Mouse (Mus musculus) neural tube, embryonic 12.5 days (tissue): ENCODE data around the gene Gnmt. TPM values are rescaled to one million over a fixed set of nuclear protein-coding genes. Genes with fewer than 3 reads are reported as not detected.

ENCODE experiments used
- ATAC-seq: fragments of 200-750 bp; cut with Nextera tagmentation; 2 replicates; pipeline ENCODE4 v1.8.0; 2017; ENCODE audit warnings: low read depth, mild to moderate bottlenecking, moderate TSS enrichment, moderate library complexity; ENCODE audit not compliant: low FRiP score
- H3K27ac ChIP-seq: fragments of 300-500 bp; sonication (generic); 2 replicates; pipeline ENCODE4 v1.5.1; 2016
- H3K27me3 ChIP-seq: fragments of 300-500 bp; sonication (generic); replicated peaks from 2 replicates; pipeline ENCODE4 v1.6.1; 2016; ENCODE audit warnings: mild to moderate bottlenecking
- H3K36me3 ChIP-seq: fragments of 300-500 bp; sonication (generic); 2 replicates; pipeline ENCODE4 v1.6.1; 2016; ENCODE audit warnings: mild to moderate bottlenecking
- H3K4me1 ChIP-seq: fragments of 300-500 bp; sonication (generic); 2 replicates; pipeline ENCODE4 v1.6.1; 2016
- H3K4me2 ChIP-seq: fragments of 300-500 bp; sonication (generic); replicated peaks from 2 replicates; pipeline ENCODE4 v1.6.1; 2016; ENCODE audit warnings: mild to moderate bottlenecking
- H3K4me3 ChIP-seq: fragments of 300-500 bp; sonication (generic); 2 replicates; pipeline ENCODE4 v1.5.1; 2016
- H3K9ac ChIP-seq: fragments of 300-500 bp; sonication (generic); 2 replicates; pipeline ENCODE4 v1.6.1; 2016; ENCODE audit warnings: mild to moderate bottlenecking
- H3K9me3 ChIP-seq: fragments of 300-500 bp; sonication (generic); 2 replicates; pipeline ENCODE4 v1.6.1; 2016; ENCODE audit warnings: mild to moderate bottlenecking
- WGBS: fragments of 180-500 bp; shearing (Covaris S2); methylation state at CpG from one replicate; pipeline ENCODE4 v1.1.7; 2016; 5-methylcytosine and 5-hydroxymethylcytosine counted together
- polyA plus RNA-seq: library from polyadenylated mRNA; unstranded; fragments of >200 nt; fragmentation: Nextera tagmentation; extraction: Ambion mirVana; gene quantifications from 2 replicates; pipeline ENCODE4 v1.2.1, GENCODE M21; 2016

The Gnmt gene
- polyA plus RNA-seq, 1 experiment from 2014 or later: 0.49 TPM

GRCm38 (mm10) chr17:46735287-46735686 is 6.3 kb upstream of the Gnmt start:
- ATAC-seq: no peak
- WGBS: 91% methylated on average over 7 of the region's 7 CpGs

GRCm38 (mm10) chr17:46734055-46734454 is 5.1 kb upstream of the Gnmt start:
- no peak overlapping the region for H3K9ac ChIP-seq
- H3K4me1 ChIP-seq: 0 out of 2 replicates have a peak, but pooled peaks cover under 1% of the 10 kb centered on the region
- no peak overlapping the region for H3K4me3 ChIP-seq
- no peak overlapping the region for H3K4me2 ChIP-seq
- WGBS: 96% methylated on average over 3 of the region's 3 CpGs
- peaks cover 3% of the 10 kb centered on the region for H3K27me3 ChIP-seq
- H3K9me3 ChIP-seq: no peaks in the 10 kb centered on the region
- no peak overlapping the region for H3K27ac ChIP-seq
- ATAC-seq: no peak
- H3K36me3 ChIP-seq: peaks cover 28% of the 10 kb centered on the region

More at GRCm38 (mm10) chr17:46735287-46735686, 6.3 kb upstream of the Gnmt start:
- H3K9ac ChIP-seq: no peak overlapping the region
- no peak overlapping the region for H3K4me2 ChIP-seq
- H3K4me3 ChIP-seq: no peak overlapping the region
- no peaks in the 10 kb centered on the region for H3K9me3 ChIP-seq
- H3K27ac ChIP-seq: no peak overlapping the region
- H3K27me3 ChIP-seq: no peaks in the 10 kb centered on the region
- H3K36me3 ChIP-seq: peaks cover 28% of the 10 kb centered on the region
- no peaks in the 10 kb centered on the region for H3K4me1 ChIP-seq

GRCm38 (mm10) chr17:46728496-46728895 is 472 bp downstream of the Gnmt start:
- Histone ChIP-seq H3K27me3 (peaks cover 9% of the 10 kb centered on the region), H3K4me1 (peaks cover 4% of the 10 kb centered on the region; the same call in 1 of the 2 replicates), H3K4me3 (no peak overlapping the region), H3K36me3 (peaks cover 11% of the 10 kb centered on the region), H3K9me3 (no peaks in the 10 kb centered on the region), H3K9ac (no peak overlapping the region), H3K27ac (no peak overlapping the region), H3K4me2 (peak overlapping the region; percentile 20; the same call in 1 of the 2 replicates)
- 51% methylated on average over 11 of the region's 11 CpGs for whole genome bisulfite sequencing
- ATAC-seq: no peak

DNA sequence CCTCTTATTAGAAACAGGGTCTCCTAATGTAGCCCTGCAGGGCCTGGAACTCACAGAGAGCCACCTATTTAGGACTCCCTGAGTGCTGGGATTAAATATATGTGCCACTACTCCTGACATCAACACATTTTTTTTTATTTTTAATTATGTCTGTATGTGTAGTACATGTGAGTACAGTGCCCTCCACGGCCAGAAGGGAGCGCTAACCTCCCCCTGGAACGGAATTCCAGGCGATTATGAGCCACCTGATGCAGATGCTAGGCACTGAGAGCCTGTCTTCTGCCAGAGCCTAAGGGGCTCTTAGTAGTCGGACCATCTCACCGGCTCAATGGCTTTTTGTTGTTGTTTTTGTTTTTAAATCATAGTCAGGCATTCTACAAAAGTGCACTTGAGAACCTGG is 947 bp downstream of the Gnmt start:
- WGBS: 44% methylated on average over 6 of the region's 6 CpGs
- Histone ChIP-seq H3K27ac (no peak overlapping the region), H3K4me3 (no peak overlapping the region), H3K4me2 (no peak overlapping the region), H3K4me1 (peaks cover 4% of the 10 kb centered on the region; the same call in 1 of the 2 replicates), H3K27me3 (peaks cover 9% of the 10 kb centered on the region), H3K9me3 (no peaks in the 10 kb centered on the region), H3K36me3 (peaks cover 15% of the 10 kb centered on the region), H3K9ac (no peak overlapping the region)
- no peak for ATAC-seq

DNA sequence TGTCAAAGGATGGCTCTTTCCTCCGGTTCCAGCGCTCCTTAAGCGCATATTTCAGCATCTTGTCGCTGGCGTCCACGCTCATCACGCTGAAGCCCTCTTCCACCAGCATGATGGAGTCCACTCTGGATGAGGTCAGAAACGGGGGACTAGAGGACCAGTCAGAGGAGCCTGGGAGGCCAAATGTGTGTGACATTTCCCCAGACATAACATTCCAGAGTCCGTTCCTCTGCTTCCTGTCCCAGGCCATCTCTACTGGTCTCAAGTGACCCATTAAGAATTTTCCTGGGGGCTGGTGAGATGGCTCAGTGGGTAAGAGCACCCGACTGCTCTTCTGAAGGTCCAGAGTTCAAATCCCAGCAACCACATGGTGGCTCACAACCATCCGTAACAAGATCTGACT is 1.7 kb downstream of the Gnmt start:
- H3K9ac ChIP-seq: no peak overlapping the region
- no peak overlapping the region for H3K4me3 ChIP-seq
- H3K4me1 ChIP-seq: peaks cover 4% of the 10 kb centered on the region; the same call in 1 of the 2 replicates
- 90% methylated on average over 11 of the region's 11 CpGs for WGBS
- peaks cover 9% of the 10 kb centered on the region for H3K27me3 ChIP-seq
- H3K27ac ChIP-seq: no peak overlapping the region
- H3K4me2 ChIP-seq: no peak overlapping the region
- H3K36me3 ChIP-seq: peaks cover 16% of the 10 kb centered on the region
- ATAC-seq: no peak
- H3K9me3 ChIP-seq: no peaks in the 10 kb centered on the region

DNA sequence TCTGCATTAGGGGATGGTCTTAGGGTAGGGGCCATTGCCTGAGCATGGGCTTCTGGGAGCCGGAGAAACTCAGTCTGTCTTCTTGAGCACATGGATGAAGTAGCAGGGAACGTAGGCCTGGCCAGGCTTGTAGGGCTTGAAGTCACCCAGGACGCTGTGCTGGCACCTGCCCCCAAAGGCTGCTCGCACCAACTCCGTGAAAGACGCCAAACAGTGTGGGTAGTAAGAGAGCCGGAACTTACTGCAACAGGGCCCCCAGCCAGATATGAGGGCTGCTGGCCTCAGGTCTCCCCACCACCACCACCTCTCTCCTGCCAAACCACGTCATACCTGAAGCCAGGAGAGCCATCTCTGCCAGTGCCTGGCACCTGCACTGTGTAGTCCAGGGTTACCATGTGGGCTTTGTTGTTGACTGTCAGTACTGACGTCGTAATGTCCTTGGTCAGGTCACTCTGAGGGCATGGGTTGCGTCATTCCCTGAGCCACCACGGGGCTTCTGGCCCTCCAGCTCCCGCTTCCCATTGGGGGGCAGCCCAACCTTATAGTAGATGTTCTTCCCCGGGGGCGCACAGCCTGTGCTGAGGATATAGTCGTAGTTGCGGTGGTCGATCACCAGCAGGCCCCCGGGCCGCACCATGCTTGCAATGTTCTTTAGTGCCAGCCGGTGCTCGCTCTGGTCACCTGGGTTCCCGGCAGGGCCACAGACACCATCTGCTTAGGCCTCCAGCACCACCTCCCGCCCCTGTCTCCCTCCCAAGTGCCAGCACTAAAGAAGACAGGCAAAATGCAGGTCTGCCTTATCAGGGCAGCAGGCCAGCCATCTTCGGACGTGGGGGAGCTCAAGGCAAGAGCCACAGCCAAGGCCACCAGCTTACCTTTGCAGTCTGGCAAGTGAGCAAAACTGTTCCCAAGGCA is 3.0 kb downstream of the Gnmt start:
- ATAC-seq: no peak
- peaks cover 4% of the 10 kb centered on the region; the same call in 1 of the 2 replicates for H3K4me1 ChIP-seq
- no peak overlapping the region for H3K27ac ChIP-seq
- H3K4me3 ChIP-seq: no peak overlapping the region
- H3K27me3 ChIP-seq: peaks cover 9% of the 10 kb centered on the region
- peaks cover 27% of the 10 kb centered on the region for H3K36me3 ChIP-seq
- H3K9ac ChIP-seq: no peak overlapping the region
- no peaks in the 10 kb centered on the region for H3K9me3 ChIP-seq
- 92% methylated on average over 26 of the region's 26 CpGs for WGBS
- no peak overlapping the region for H3K4me2 ChIP-seq

DNA sequence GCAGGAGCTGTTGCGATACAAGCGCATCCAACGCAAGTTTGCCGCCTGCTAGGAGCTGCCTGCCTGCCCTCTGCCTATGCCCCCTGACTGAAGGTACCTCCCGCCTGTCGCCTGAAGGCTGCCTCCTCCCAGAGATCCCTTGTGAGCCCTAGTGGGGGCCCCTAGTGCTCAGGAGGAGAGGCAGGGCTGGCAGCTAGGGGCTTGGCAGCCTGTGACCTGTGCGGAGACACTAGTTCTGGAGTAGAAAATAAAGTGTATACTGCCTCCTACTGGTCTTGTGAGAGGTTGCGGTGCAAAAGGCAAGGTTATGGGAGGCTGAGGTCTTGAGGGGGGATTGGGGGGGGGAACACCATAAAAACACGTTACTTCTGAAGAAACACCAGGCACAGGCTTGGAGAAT is 3.7 kb downstream of the Gnmt start:
- Histone ChIP-seq H3K27me3 (peaks cover 9% of the 10 kb centered on the region), H3K9ac (no peak overlapping the region), H3K36me3 (peaks cover 33% of the 10 kb centered on the region), H3K9me3 (no peaks in the 10 kb centered on the region), H3K4me1 (peaks cover 4% of the 10 kb centered on the region; the same call in 1 of the 2 replicates), H3K4me3 (no peak overlapping the region), H3K4me2 (no peak overlapping the region), H3K27ac (no peak overlapping the region)
- 44% methylated on average over 9 of the region's 9 CpGs for whole genome bisulfite sequencing
- no peak for ATAC-seq

GRCm38 (mm10) chr17:46724477-46725084 is 4.4 kb downstream of the Gnmt start:
- no peak for ATAC-seq
- 83% methylated on average over 20 of the region's 20 CpGs for WGBS
- no peak overlapping the region for H3K4me3 ChIP-seq
- no peaks in the 10 kb centered on the region for H3K9me3 ChIP-seq
- H3K27me3 ChIP-seq: peaks cover 9% of the 10 kb centered on the region
- peaks cover 4% of the 10 kb centered on the region; the same call in 1 of the 2 replicates for H3K4me1 ChIP-seq
- no peak overlapping the region for H3K27ac ChIP-seq
- no peak overlapping the region for H3K4me2 ChIP-seq
- H3K36me3 ChIP-seq: peaks cover 33% of the 10 kb centered on the region
- no peak overlapping the region for H3K9ac ChIP-seq

GRCm38 (mm10) chr17:46721077-46721476 is 7.9 kb downstream of the Gnmt start:
- Histone ChIP-seq H3K36me3 (peaks cover 42% of the 10 kb centered on the region), H3K9me3 (no peaks in the 10 kb centered on the region), H3K27ac (no peak overlapping the region), H3K4me3 (no peak overlapping the region), H3K4me2 (no peak overlapping the region), H3K4me1 (no peaks in the 10 kb centered on the region), H3K9ac (no peak overlapping the region), H3K27me3 (no peaks in the 10 kb centered on the region)
- ATAC-seq: no peak
- 91% methylated on average over 7 of the region's 7 CpGs for WGBS

DNA sequence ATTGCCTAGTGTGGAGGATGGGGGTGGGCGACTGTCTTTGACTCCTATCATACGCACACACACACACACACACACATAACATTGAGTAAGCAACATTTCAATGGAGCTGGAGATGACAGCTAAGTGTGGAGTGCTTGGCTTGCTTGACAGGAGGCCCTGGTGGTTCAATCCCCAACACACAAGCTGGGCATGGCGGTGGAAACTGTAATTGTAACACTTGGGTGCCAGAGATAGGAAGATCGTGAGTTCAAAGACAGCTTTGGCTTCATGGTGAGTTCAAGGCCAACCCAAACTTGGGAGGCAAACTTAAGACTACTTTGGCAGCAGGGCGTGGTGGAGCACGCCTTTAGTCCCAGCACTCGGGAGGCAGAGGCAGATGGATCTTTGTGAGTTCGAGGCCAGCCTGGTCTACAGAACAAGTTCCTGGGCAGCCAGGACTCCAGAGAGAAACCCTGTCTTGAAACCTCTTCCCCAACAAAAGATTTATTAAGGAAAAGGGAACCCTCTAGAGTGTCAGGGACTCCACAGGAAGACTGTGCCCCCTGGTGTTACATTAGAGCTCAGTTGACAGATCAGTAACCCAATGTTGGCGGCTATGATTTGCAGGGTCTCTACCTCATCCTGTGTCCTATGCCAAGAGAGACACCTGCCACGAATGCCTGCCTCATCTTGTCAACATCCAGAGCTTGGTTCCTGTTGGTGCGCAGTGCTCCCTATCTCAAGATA is 14.0 kb downstream of the Gnmt start:
- Histone ChIP-seq H3K4me3 (no peak overlapping the region), H3K27me3 (no peaks in the 10 kb centered on the region), H3K4me2 (no peak overlapping the region), H3K9ac (no peak overlapping the region), H3K9me3 (no peaks in the 10 kb centered on the region), H3K4me1 (peaks cover 20% of the 10 kb centered on the region), H3K36me3 (peaks cover 35% of the 10 kb centered on the region), H3K27ac (no peak overlapping the region)
- no peak for ATAC-seq
- WGBS: 95% methylated on average over 11 of the region's 11 CpGs

DNA sequence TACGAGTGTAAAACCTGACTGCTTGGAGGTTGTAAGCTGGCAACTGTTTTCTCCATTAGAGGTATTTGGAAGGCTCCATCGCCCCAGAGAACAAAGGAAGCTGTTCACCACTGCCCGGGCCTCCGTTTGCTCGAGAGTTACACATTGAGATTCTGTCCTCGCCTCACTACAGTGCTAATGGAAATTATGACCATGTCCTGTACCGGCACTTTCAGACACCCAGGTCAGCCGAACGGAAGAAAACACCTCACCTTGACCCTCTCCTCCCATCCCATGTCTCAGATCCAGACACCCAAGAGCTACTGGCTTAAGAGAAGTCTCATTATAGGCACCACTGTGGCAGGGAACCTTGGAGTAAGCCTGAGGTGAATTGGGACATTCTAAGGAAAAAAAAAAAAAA is 15.1 kb downstream of the Gnmt start:
- 89% methylated on average over 9 of the region's 9 CpGs for WGBS
- ATAC-seq: no peak
- H3K27ac ChIP-seq: no peak overlapping the region

DNA sequence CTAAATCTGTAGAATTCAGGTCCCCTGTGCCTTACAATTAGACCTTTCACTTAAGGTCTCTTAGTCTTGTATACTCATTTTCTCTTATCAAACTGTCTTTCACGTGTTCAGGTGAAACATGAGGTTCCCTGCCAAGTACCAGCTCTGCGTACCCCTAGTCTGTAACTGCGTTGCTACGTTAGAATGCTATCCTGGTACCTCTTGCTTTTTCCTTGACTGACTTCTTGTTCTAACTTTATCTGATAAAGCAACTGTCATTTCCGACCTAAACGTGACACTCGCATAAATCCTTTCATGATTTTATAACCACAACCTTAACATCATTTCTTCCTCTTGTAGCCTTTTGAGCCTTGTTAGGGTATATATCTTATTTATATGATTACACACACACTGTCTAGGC is 16.5 kb downstream of the Gnmt start:
- H3K27me3 ChIP-seq: no peaks in the 10 kb centered on the region
- H3K4me1 ChIP-seq: peaks cover 20% of the 10 kb centered on the region
- no peak for ATAC-seq
- 81% methylated on average over 7 of the region's 7 CpGs for WGBS
- peak overlapping the region; percentile 100 for H3K4me2 ChIP-seq
- peaks cover 35% of the 10 kb centered on the region for H3K36me3 ChIP-seq
- no peaks in the 10 kb centered on the region for H3K9me3 ChIP-seq
- H3K27ac ChIP-seq: no peak overlapping the region
- H3K9ac ChIP-seq: peak overlapping the region; percentile 94
- H3K4me3 ChIP-seq: peak overlapping the region; percentile 100

More for the DNA sequence above, 15.1 kb downstream of the Gnmt start:
- Histone ChIP-seq H3K9me3 (no peaks in the 10 kb centered on the region), H3K36me3 (peaks cover 35% of the 10 kb centered on the region), H3K27me3 (no peaks in the 10 kb centered on the region), H3K4me3 (no peak overlapping the region), H3K4me1 (peaks cover 20% of the 10 kb centered on the region), H3K4me2 (no peak overlapping the region), H3K9ac (no peak overlapping the region)
